Mouse (Mus musculus) thymus, postnatal 25 days (tissue): ENCODE measurements at regions not wholly inside any gene's neighbourhood (a gene's known extent, or its start where the extent isn't known, plus 50 kb on each side); places are given as distances from the start of the nearest gene placed in this dataset.

ENCODE experiments used
- DNase-seq: peaks from one replicate; pipeline ENCODE4 v3.0.0; 2022

- DNase-seq: no peak
Measured at GRCm38 (mm10) chr13:52154111-52154843, 307.8 kb downstream of the Gadd45g start.

- DNase-seq: no peak
Measured at GRCm38 (mm10) chr13:52154844-52155587, 308.5 kb downstream of the Gadd45g start.

- DNase-seq: no peak
Measured at GRCm38 (mm10) chr13:52155588-52156086, 309.2 kb downstream of the Gadd45g start.

GRCm38 (mm10) chr13:52162676-52163075, 316.2 kb downstream of the Gadd45g start:
- no peak for DNase-seq

GRCm38 (mm10) chr13:52165531-52165930, 319.1 kb downstream of the Gadd45g start:
- DNase-seq: no peak

GRCm38 (mm10) chr13:52167968-52168367, 321.5 kb downstream of the Gadd45g start:
- no peak for DNase-seq

GRCm38 (mm10) chr13:52172706-52173346, 326.3 kb downstream of the Gadd45g start:
- DNase-seq: no peak

GRCm38 (mm10) chr13:52175665-52176064, 329.2 kb downstream of the Gadd45g start:
- no peak for DNase-seq

- no peak for DNase-seq
Measured at GRCm38 (mm10) chr13:52179977-52180376, 333.5 kb downstream of the Gadd45g start.

- no peak for DNase-seq
Measured at GRCm38 (mm10) chr13:52183635-52184034, 337.2 kb downstream of the Gadd45g start.

GRCm38 (mm10) chr13:52185574-52185973, 339.1 kb downstream of the Gadd45g start:
- no peak for DNase-seq

GRCm38 (mm10) chr13:52187841-52188604, 341.5 kb downstream of the Gadd45g start:
- no peak for DNase-seq

- no peak for DNase-seq
Measured at GRCm38 (mm10) chr13:52188605-52189003, 342.1 kb downstream of the Gadd45g start.

GRCm38 (mm10) chr13:52189382-52189923, 341.6 kb downstream of the Diras2 start:
- DNase-seq: no peak

GRCm38 (mm10) chr13:52190256-52190655, 340.8 kb downstream of the Diras2 start:
- no peak for DNase-seq

- DNase-seq: no peak
Measured at GRCm38 (mm10) chr13:52190848-52191590, 340.1 kb downstream of the Diras2 start.

- no peak for DNase-seq
Measured at GRCm38 (mm10) chr13:52196917-52197316, 334.2 kb downstream of the Diras2 start.

GRCm38 (mm10) chr13:52198649-52199348, 332.3 kb downstream of the Diras2 start:
- DNase-seq: no peak

- DNase-seq: no peak
Measured at GRCm38 (mm10) chr13:52202372-52202771, 328.7 kb downstream of the Diras2 start.

GRCm38 (mm10) chr13:52205951-52206350, 325.1 kb downstream of the Diras2 start:
- DNase-seq: no peak

GRCm38 (mm10) chr13:52216343-52216742, 314.7 kb downstream of the Diras2 start:
- no peak for DNase-seq
